Mouse (Mus musculus): ENCODE results near the gene Fut8. TPM values are rescaled to one million over a fixed set of nuclear protein-coding genes. Genes with fewer than 3 reads are reported as not detected.

The Fut8 gene
- total RNA-seq (2023), result 10 to 100 TPM; 19.7 to 21.4 TPM

DNA sequence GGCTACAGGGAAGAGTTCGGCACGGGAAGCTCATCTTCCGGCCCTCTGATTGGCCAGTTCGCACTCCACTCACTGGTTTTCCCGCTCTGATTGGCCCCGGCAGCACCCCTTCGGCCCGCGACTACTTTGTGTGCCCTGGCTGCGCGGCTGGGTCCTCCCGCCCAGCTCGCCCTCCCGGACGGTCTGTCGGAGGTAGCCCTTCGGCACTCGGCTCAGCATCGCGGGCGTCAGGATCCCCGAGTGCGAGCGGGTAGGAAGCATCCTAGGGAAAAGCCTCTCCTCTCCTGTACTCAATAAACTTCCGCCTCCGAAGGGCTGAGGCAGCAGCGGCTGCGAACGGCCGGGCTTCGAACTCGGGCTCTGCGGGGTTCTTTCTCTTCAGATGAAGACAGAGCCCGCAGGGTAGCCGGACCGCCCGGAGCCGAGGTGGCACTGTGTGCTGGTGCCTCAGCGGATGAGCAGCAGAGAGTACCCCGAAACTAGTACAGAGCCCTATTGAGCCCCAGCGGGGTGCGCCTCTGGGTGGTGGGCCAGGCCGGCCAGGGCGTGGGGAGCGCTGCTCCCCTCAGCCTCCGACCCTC lies at the start of gene Fut8:
Fut8 (plus strand) TSS at position 176 of the 581 bp plus-strand sequence.

